Mouse (Mus musculus) left cerebral cortex, postnatal 25 days (tissue): Measurements from ENCODE around the gene Setdb1. TPM values are rescaled to one million over a fixed set of nuclear protein-coding genes. Genes with fewer than 3 reads are reported as not detected.
A peak's percentile ranks its signal among the peaks of the same experiment; 100 is the strongest.

Experiments
- DNase-seq, 2 experiments: peaks; one replicate each; pipeline ENCODE4 v3.0.0; 2022; ENCODE audit warnings: low spot score in 2 of 2, mixed read lengths in 1 of 2
- intact Hi-C: fragments of 180-260 bp; cut with DNase I; formaldehyde crosslinking; loops from one replicate; pipeline ENCODE4 v1.15.1; 2025
- total RNA-seq, 2 experiments: library from RNA; stranded (reverse); gene quantifications; 2 replicates each; pipeline ENCODE4 v1.2.3; 2021

Setdb1 gene
- total RNA-seq, 2 experiments from 2014 or later: 34.7 to 37.4 TPM

- intact Hi-C loops: no loop called here
- peak in 1 of 2 experiments; percentile 23 for DNase-seq
These were observed 37.0 kb downstream of the Setdb1 start for GRCm38 (mm10) chr3:95319701-95320625.

- intact Hi-C loops: no loop called here
- no peak for DNase-seq
These were observed 37.9 kb downstream of the Setdb1 start for GRCm38 (mm10) chr3:95319110-95319509.

- intact Hi-C loops: no loop called here
- DNase-seq: no peak
These were observed 38.5 kb downstream of the Setdb1 start for GRCm38 (mm10) chr3:95318548-95318947.

- intact Hi-C loops: no loop called here
- peak; percentile 55 to 61 for DNase-seq
These were observed 39.5 kb downstream of the Setdb1 start for GRCm38 (mm10) chr3:95317414-95318080.

- DNase-seq: no peak
These were observed 41.0 kb downstream of the Setdb1 start for GRCm38 (mm10) chr3:95315844-95316550.

GRCm38 (mm10) chr3:95315094-95315843 lies 41.7 kb downstream of the Setdb1 start:
- intact Hi-C loops: loop anchor here (2.0 kb wide), 1 partner anchor 32 kb away; the partner anchor contains the start of gene Prune1
- peak; percentile 58 to 69 for DNase-seq

More at GRCm38 (mm10) chr3:95315844-95316550, 41.0 kb downstream of the Setdb1 start:
- intact Hi-C loops: loop anchor here (2.0 kb wide), 1 partner anchor 33 kb away; the partner anchor contains the start of gene Prune1

- intact Hi-C loops: loop anchor here (2.0 kb wide), 1 partner anchor 32 kb away; the partner anchor contains the start of gene Prune1
- no peak for DNase-seq
These were observed 42.4 kb downstream of the Setdb1 start, which contains the start of gene Cers2 for GRCm38 (mm10) chr3:95314486-95315093. Cers2 (plus strand) TSS chr3:95314791.

GRCm38 (mm10) chr3:95314075-95314474 lies 42.9 kb downstream of the Setdb1 start:
- intact Hi-C loops: loop anchor here (2.0 kb wide), 1 partner anchor 31 kb away; the partner anchor contains the start of gene Prune1
- DNase-seq: no peak

GRCm38 (mm10) chr3:95313476-95313875 lies 43.5 kb downstream of the Setdb1 start:
- intact Hi-C loops: no loop called here

GRCm38 (mm10) chr3:95312623-95313022 lies 44.4 kb downstream of the Setdb1 start:
- DNase-seq: no peak
- intact Hi-C loops: no loop called here

More at GRCm38 (mm10) chr3:95313476-95313875, 43.5 kb downstream of the Setdb1 start:
- DNase-seq: no peak

- intact Hi-C loops: loop anchor here (2.0 kb wide), 1 partner anchor 14 kb away; no protein-coding TSS in a partner anchor
- peak; percentile 55 to 74 for DNase-seq
These were observed 45.8 kb downstream of the Setdb1 start for GRCm38 (mm10) chr3:95310968-95311882.

GRCm38 (mm10) chr3:95310496-95310895 lies 46.5 kb downstream of the Setdb1 start:
- no peak for DNase-seq
- intact Hi-C loops: loop anchor here (2.0 kb wide), 1 partner anchor 14 kb away; no protein-coding TSS in a partner anchor

- intact Hi-C loops: no loop called here
- no peak for DNase-seq
These were observed 49.9 kb downstream of the Setdb1 start, which contains the start of gene Anxa9 for GRCm38 (mm10) chr3:95307100-95307499. Anxa9 (minus strand) TSS chr3:95307176.

GRCm38 (mm10) chr3:95306244-95306643 lies 50.8 kb downstream of the Setdb1 start:
- intact Hi-C loops: no loop called here
- no peak for DNase-seq

- DNase-seq: no peak
- intact Hi-C loops: no loop called here
These were observed 55.7 kb downstream of the Setdb1 start for GRCm38 (mm10) chr3:95301204-95301796.

GRCm38 (mm10) chr3:95298018-95298417 lies 59.0 kb downstream of the Setdb1 start:
- DNase-seq: no peak
- intact Hi-C loops: no loop called here

GRCm38 (mm10) chr3:95296103-95296469 lies 60.9 kb downstream of the Setdb1 start:
- DNase-seq: peak in 1 of 2 experiments; percentile 21
- intact Hi-C loops: loop anchor here (2.0 kb wide), 1 partner anchor 15 kb away; no protein-coding TSS in a partner anchor
